Mouse (Mus musculus) neural tube, embryonic 12.5 days (tissue): Measurements from ENCODE around the gene Foxo3. TPM values are rescaled to one million over a fixed set of nuclear protein-coding genes. Genes with fewer than 3 reads are reported as not detected.

Experiments
- ATAC-seq: fragments of 200-750 bp; cut with Nextera tagmentation; 2 replicates; pipeline ENCODE4 v1.8.0; 2017; ENCODE audit warnings: low read depth, mild to moderate bottlenecking, moderate TSS enrichment, moderate library complexity; ENCODE audit not compliant: low FRiP score
- H3K27ac ChIP-seq: fragments of 300-500 bp; sonication (generic); 2 replicates; pipeline ENCODE4 v1.5.1; 2016
- H3K27me3 ChIP-seq: fragments of 300-500 bp; sonication (generic); replicated peaks from 2 replicates; pipeline ENCODE4 v1.6.1; 2016; ENCODE audit warnings: mild to moderate bottlenecking
- H3K36me3 ChIP-seq: fragments of 300-500 bp; sonication (generic); 2 replicates; pipeline ENCODE4 v1.6.1; 2016; ENCODE audit warnings: mild to moderate bottlenecking
- H3K4me1 ChIP-seq: fragments of 300-500 bp; sonication (generic); 2 replicates; pipeline ENCODE4 v1.6.1; 2016
- H3K4me2 ChIP-seq: fragments of 300-500 bp; sonication (generic); replicated peaks from 2 replicates; pipeline ENCODE4 v1.6.1; 2016; ENCODE audit warnings: mild to moderate bottlenecking
- H3K4me3 ChIP-seq: fragments of 300-500 bp; sonication (generic); 2 replicates; pipeline ENCODE4 v1.5.1; 2016
- H3K9ac ChIP-seq: fragments of 300-500 bp; sonication (generic); 2 replicates; pipeline ENCODE4 v1.6.1; 2016; ENCODE audit warnings: mild to moderate bottlenecking
- H3K9me3 ChIP-seq: fragments of 300-500 bp; sonication (generic); 2 replicates; pipeline ENCODE4 v1.6.1; 2016; ENCODE audit warnings: mild to moderate bottlenecking
- WGBS: fragments of 180-500 bp; shearing (Covaris S2); methylation state at CpG from one replicate; pipeline ENCODE4 v1.1.7; 2016; 5-methylcytosine and 5-hydroxymethylcytosine counted together
- polyA plus RNA-seq: library from polyadenylated mRNA; unstranded; fragments of >200 nt; fragmentation: Nextera tagmentation; extraction: Ambion mirVana; gene quantifications from 2 replicates; pipeline ENCODE4 v1.2.1, GENCODE M21; 2016

Gene Foxo3
- polyA plus RNA-seq = 3.4 and 4.3 TPM in 2 replicates

DNA sequence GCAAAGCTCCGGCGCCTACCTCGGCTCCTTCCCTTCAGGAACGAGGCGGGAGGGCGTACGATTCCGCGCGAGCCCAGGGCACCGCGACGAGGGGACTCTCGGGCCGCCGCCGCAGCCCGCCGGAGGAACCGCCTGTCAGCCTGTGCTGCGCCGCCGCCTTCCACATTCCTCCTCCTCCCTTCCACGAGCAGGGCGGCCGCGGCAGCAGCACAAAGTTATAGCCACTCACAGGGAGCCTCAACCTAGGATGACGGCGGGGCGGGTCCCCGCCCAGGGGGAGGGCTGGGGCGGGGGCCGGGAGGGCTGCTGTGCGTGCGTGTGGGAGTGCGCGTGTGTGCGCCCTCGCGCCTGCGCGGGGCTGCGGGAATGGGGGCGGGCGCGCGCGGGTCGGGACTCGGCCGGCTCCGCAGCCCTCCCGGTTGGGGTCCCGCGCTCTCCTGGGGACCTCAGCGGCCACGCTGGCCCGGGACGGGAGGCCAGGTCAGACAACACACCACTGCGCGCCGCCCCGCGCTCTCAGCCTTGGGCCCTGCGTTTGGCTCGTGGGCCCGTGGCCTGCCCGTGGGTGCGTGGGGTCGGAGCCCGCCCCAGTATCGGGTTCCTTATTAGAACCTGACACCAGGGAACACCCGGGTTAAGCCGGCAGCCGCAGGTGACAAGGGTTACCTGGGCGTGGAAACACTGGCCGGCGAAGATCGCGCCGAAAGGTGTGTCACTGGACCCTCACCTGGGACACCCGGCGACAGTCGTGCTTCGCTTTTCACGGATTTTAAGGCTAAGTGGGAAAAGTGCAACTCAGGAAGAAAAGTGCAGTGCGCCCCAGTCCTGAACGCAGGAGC is at the start of gene Foxo3:
TSS of gene Foxo3 (minus strand) at position 249 of the 839 bp plus-strand sequence.
- Histone ChIP-seq H3K36me3 (no peaks in the 10 kb centered on the region), H3K4me1 (peaks cover 28% of the 10 kb centered on the region), H3K4me2 (peak within 1 kb of the TSS; percentile 98), H3K27me3 (peaks cover 12% of the 10 kb centered on the region), H3K9ac (peak within 1 kb of the TSS; percentile 78), H3K27ac (peak within 1 kb of the TSS; percentile 92), H3K4me3 (peak within 1 kb of the TSS; percentile 80), H3K9me3 (no peaks in the 10 kb centered on the region)
- WGBS = under 1% methylated on average over 79 of the region's 88 CpGs
- peak; percentile 71 for ATAC-seq

DNA sequence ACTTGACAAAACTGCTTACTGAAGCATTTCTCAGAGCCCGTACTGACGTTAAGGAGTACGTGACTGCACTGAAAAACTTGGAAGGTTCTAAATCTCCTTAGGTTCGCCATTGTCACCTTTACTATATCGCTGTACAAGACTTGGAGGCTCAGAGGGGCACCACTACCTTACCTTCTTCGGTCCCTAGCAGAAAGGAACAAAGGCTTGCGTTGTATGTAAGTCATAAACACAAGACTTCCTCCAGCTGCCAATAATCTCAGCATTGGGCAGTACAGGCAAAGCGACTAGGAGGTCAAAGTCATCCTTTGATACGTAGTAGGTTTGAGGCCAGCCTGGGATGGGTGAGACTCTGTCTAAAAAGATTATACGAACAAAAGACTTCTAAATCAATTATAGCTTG is 48.8 kb upstream of the Foxo3 start:
- no peaks in the 10 kb centered on the region for H3K4me1 ChIP-seq
- no peak overlapping the region for H3K4me3 ChIP-seq
- no peaks in the 10 kb centered on the region for H3K9me3 ChIP-seq
- no peak overlapping the region for H3K9ac ChIP-seq
- 86% methylated on average over 10 of the region's 10 CpGs for WGBS
- H3K27me3 ChIP-seq = no peaks in the 10 kb centered on the region
- no peaks in the 10 kb centered on the region for H3K36me3 ChIP-seq
- no peak for ATAC-seq
- H3K27ac ChIP-seq = no peak overlapping the region
- no peak overlapping the region for H3K4me2 ChIP-seq

DNA sequence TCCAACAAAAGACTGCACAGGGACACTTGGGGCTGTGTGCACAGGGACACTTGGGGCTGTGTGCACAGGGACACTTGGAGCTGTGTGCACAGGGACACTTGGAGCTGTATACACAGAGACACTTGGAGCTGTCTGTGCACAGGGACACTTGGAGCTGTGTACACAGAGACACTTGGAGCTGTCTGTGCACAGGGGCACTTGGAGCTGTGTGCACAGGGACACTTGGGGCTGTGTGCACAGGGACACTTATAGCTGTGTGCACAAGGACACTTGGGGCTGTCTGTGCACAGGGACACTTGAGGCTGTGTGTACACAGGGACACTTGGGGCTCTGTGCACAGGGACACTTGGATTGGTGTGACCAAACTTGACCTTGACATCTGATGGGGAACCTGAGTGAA is 47.4 kb upstream of the Foxo3 start:
- no peaks in the 10 kb centered on the region for H3K36me3 ChIP-seq
- H3K27me3 ChIP-seq = no peaks in the 10 kb centered on the region
- H3K4me1 ChIP-seq = no peaks in the 10 kb centered on the region
- no peak overlapping the region for H3K4me2 ChIP-seq
- no peak overlapping the region for H3K9ac ChIP-seq
- no peak overlapping the region for H3K4me3 ChIP-seq
- H3K9me3 ChIP-seq = no peaks in the 10 kb centered on the region
- no peak for ATAC-seq
- H3K27ac ChIP-seq = no peak overlapping the region

DNA sequence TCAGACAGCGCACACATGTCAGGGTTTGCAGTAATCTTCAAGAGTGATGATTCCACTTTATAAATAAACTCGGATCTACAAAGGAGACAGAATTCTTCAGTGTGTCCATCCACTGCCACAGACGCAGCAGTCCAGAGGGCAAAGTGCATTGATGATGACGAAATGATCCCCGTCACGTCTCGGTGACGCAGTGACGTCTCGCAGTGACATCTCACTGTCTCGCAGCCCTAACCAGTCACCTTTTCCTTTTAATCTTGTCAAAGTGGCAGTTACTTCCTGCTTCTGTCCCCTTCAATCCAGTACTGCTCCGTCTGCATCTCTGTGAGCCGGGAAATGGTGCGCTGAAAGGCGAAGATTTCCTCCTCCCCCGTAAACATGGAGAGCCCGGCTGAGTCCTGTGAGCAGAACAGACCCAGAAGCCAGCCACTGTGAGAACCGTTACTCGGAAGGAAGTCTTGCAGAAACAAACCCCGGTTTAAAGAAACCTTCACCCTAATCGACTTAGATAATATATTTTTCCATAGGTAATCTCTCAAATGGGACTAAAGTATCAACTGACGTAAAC is 36.7 kb upstream of the Foxo3 start:
- H3K4me1 ChIP-seq = no peaks in the 10 kb centered on the region
- no peaks in the 10 kb centered on the region for H3K9me3 ChIP-seq
- H3K4me3 ChIP-seq = no peak overlapping the region
- no peak for ATAC-seq
- no peak overlapping the region for H3K9ac ChIP-seq
- H3K27ac ChIP-seq = no peak overlapping the region
- 88% methylated on average over 22 of the region's 22 CpGs for WGBS
- no peak overlapping the region for H3K4me2 ChIP-seq
- no peaks in the 10 kb centered on the region; the same call in 1 of the 2 replicates for H3K36me3 ChIP-seq
- H3K27me3 ChIP-seq = peaks cover 4% of the 10 kb centered on the region; the same call in 1 of the 2 replicates

DNA sequence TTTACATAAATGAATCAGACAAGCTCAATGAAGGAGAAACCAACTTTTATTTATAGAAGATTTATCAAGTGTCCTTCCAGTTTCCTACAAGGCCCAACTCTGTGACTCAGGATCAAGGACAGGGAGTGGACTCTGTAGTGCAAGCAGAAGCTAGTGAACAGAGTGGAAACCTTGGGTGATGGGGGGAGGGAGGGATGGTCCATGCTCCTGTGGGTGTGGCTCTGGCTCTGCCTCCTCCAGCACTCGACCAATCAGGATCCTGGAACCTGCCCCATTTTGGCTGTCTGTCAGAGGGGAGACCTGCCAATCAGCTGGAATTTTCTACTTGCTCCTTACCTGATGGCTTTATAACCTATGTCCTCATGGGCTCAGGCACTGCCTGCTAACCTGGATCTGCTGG is 36.0 kb upstream of the Foxo3 start:
- H3K4me3 ChIP-seq = no peak overlapping the region
- no peak overlapping the region for H3K27ac ChIP-seq
- H3K36me3 ChIP-seq = no peaks in the 10 kb centered on the region; the same call in 1 of the 2 replicates
- peaks cover 4% of the 10 kb centered on the region; the same call in 1 of the 2 replicates for H3K27me3 ChIP-seq
- no peaks in the 10 kb centered on the region for H3K4me1 ChIP-seq
- H3K9ac ChIP-seq = no peak overlapping the region
- no peaks in the 10 kb centered on the region for H3K9me3 ChIP-seq
- no peak overlapping the region for H3K4me2 ChIP-seq
- ATAC-seq = no peak
- WGBS = 68% methylated on average over 1 of the region's 1 CpGs

DNA sequence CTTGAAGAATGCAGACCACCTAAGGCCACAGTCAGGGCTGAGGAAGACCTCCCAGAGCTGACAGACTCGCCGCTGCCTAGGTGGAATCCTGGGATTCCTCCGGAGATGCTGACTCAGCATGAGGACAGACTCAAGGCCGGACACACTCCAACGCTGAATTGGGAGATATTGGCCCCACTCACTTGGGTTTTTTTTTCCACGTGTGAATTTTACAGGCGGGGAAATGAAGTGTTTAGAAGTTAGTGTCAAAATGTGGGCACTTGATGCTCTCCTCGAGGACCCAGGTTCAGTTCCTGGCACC is 32.1 kb upstream of the Foxo3 start:
- Histone ChIP-seq H3K9ac (no peak overlapping the region), H3K27me3 (peaks cover 4% of the 10 kb centered on the region; the same call in 1 of the 2 replicates)

DNA sequence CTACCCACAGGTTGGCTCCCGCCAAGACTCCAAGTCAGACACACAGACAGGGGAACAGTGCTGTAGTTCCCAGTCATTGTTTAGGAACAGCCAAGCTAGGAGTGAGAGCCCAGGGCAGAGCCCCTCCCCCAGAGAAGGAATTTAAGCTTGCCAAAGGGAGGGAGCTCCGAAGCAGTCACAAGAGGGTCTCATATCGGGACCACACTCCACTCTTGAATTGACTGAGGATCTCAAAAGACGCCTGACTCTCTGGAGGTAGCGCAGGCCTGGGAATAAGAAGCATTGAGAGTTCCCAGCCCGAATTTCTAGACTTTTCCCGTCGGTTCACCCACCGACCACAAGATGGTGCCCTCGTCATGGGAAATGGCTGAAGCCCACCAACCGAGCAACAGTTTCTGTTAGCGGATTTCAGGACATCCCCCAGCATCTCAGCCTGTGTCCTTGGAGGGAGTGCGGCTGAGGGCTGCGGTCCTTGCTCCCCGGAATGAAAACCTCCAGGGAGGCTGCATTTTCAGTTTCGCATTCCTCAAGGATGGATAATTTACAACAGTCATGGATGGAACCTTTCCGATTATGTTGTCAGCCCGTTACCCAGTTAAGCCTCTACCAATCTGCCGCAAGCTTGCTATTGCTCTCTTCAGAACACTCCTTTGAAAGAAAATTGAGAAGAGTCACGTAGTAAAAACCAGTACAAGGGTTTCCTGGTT is 31.6 kb upstream of the Foxo3 start:
- 6% methylated on average over 20 of the region's 20 CpGs for WGBS
- ATAC-seq = peak; percentile 75
- Histone ChIP-seq H3K9me3 (no peaks in the 10 kb centered on the region), H3K4me3 (0 out of 2 replicates have a peak overlapping the region, but pooled peaks have one; percentile 9), H3K4me1 (no peaks in the 10 kb centered on the region), H3K4me2 (peak overlapping the region; percentile 47), H3K9ac (no peak overlapping the region), H3K27me3 (peaks cover 4% of the 10 kb centered on the region; the same call in 1 of the 2 replicates), H3K36me3 (no peaks in the 10 kb centered on the region; the same call in 1 of the 2 replicates), H3K27ac (no peak overlapping the region)

More for the DNA sequence above, 32.1 kb upstream of the Foxo3 start:
- Histone ChIP-seq H3K4me1 (no peaks in the 10 kb centered on the region), H3K4me2 (peak overlapping the region; percentile 47), H3K27ac (no peak overlapping the region), H3K9me3 (no peaks in the 10 kb centered on the region), H3K36me3 (no peaks in the 10 kb centered on the region; the same call in 1 of the 2 replicates), H3K4me3 (0 out of 2 replicates have a peak overlapping the region, but pooled peaks have one; percentile 9)
- WGBS = 28% methylated on average over 8 of the region's 8 CpGs
- ATAC-seq = peak; percentile 37; the same call in 1 of the 2 replicates

DNA sequence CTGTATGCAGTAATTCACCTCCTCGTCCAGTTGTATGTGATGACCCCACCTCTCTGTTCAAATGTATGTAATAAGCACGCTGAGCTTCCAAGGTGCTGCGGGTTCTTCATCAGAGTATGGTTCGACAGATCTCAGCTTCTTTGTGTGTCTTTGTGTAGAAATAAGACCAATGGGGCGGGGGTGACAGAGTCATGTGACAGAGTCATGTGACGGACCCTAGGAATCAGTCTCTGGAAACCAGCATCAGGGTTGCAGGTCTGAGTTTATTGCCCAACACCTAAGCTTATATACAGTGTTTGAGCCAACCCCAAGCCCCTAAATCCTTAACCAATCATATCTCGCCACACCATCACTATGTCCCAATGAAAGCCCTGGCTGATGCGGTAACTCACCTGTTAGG is 29.9 kb upstream of the Foxo3 start:
- 88% methylated on average over 8 of the region's 8 CpGs for WGBS
- no peaks in the 10 kb centered on the region for H3K36me3 ChIP-seq
- no peak for ATAC-seq

DNA sequence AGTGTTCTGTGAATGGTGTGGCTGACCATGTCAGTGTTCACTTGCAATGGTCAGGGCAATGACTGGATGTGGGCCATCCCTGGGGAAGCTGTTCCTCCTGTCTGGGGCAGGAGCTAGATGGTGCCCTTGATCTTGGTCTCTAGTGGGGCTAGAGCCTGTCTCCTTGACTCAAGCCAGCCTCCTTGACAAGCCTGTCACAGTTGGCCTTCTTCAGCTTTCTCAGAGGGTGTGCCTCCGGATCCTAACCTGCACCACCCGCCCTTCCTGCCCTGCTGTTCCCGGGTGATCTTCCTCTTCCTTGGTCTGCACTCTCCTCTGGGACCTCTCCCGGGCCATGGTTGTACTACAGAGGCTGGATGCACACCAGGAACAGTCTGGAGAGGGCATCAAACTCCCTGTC is 24.2 kb upstream of the Foxo3 start:
- 69% methylated on average over 4 of the region's 4 CpGs for WGBS
- no peaks in the 10 kb centered on the region for H3K27me3 ChIP-seq
- no peak for ATAC-seq

More for the DNA sequence above, 29.9 kb upstream of the Foxo3 start:
- H3K9ac ChIP-seq = no peak overlapping the region
- H3K4me1 ChIP-seq = no peaks in the 10 kb centered on the region
- H3K27me3 ChIP-seq = peaks cover 4% of the 10 kb centered on the region; the same call in 1 of the 2 replicates
- no peak overlapping the region for H3K4me2 ChIP-seq
- no peak overlapping the region for H3K27ac ChIP-seq
- H3K9me3 ChIP-seq = no peaks in the 10 kb centered on the region
- H3K4me3 ChIP-seq = no peak overlapping the region

DNA sequence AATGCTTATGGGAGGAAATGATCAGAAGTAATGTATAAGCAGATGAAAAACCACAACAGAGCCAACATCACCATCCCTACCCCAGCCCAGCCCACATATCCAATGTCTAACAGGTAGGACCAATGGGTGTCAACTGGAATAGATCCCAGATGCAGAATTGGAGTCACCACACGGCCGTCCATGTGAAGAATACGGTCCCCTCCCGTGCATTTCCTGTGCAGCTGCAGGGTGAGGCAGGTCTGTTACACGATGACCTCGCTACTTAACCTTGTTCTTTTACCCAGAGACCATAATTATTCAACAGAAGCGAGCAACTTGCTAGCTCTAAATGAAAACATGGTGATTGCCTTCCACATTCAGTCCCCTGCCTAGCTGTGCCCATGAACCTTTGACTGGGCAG is 23.4 kb upstream of the Foxo3 start:
- Histone ChIP-seq H3K9me3 (peaks cover 4% of the 10 kb centered on the region; the same call in 1 of the 2 replicates), H3K4me1 (no peaks in the 10 kb centered on the region), H3K36me3 (no peaks in the 10 kb centered on the region), H3K9ac (no peak overlapping the region), H3K27ac (no peak overlapping the region), H3K4me2 (no peak overlapping the region), H3K27me3 (no peaks in the 10 kb centered on the region), H3K4me3 (no peak overlapping the region)
- no peak for ATAC-seq
- WGBS = 72% methylated on average over 7 of the region's 7 CpGs

More for the DNA sequence above, 24.2 kb upstream of the Foxo3 start:
- Histone ChIP-seq H3K9ac (no peak overlapping the region), H3K4me2 (no peak overlapping the region), H3K4me1 (no peaks in the 10 kb centered on the region), H3K9me3 (peaks cover 4% of the 10 kb centered on the region; the same call in 1 of the 2 replicates), H3K4me3 (no peak overlapping the region), H3K27ac (no peak overlapping the region), H3K36me3 (no peaks in the 10 kb centered on the region)

DNA sequence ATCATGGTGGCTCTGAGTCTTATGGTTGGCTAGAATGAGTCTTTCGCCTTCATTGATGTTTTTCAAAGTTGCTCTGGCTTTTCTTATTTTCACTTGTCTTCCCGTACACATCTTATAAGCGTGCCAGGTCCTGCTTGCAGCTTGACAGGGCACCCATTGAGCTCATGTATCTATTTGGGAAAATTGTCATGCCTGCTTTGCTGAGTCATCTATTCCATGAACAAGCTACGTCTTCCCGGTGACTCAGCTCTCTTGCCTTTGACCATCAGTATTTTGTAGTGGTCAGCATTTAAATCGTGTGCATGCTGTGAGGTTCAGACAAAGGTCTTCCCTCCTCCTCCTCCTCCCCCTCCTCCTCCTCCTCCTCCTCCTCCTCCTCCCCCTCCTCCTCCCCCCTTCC is 22.9 kb upstream of the Foxo3 start:
- no peak overlapping the region for H3K27ac ChIP-seq
- no peaks in the 10 kb centered on the region for H3K36me3 ChIP-seq
- no peak overlapping the region for H3K4me3 ChIP-seq
- H3K9ac ChIP-seq = no peak overlapping the region
- H3K27me3 ChIP-seq = no peaks in the 10 kb centered on the region
- ATAC-seq = no peak
- H3K4me2 ChIP-seq = no peak overlapping the region
- H3K4me1 ChIP-seq = no peaks in the 10 kb centered on the region
- 83% methylated on average over 6 of the region's 6 CpGs for WGBS
- peaks cover 4% of the 10 kb centered on the region; the same call in 1 of the 2 replicates for H3K9me3 ChIP-seq

DNA sequence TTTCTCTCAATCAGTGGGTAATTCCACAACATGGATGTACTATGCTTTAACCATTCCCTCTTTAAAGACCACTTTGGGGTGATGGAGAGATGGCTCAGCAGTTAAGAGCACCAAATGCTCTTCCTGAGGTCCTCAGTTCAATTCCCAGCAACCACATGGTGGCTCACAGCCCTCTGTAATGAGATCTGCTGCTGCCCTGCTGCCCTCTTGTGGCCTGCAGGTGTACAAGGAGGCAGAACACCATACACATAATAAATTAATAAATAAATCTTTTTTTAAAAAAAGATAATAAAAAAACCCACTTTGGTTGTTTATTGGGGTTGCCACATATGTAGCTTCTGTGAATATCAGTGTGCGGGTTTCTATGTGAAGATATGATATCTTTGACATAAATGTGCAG is 21.4 kb upstream of the Foxo3 start:
- no peak overlapping the region for H3K27ac ChIP-seq
- peaks cover 4% of the 10 kb centered on the region; the same call in 1 of the 2 replicates for H3K9me3 ChIP-seq
- H3K9ac ChIP-seq = no peak overlapping the region
- no peaks in the 10 kb centered on the region for H3K36me3 ChIP-seq
- ATAC-seq = no peak
- no peak overlapping the region for H3K4me2 ChIP-seq
- WGBS = 93% methylated on average over 1 of the region's 1 CpGs
- H3K27me3 ChIP-seq = no peaks in the 10 kb centered on the region
- H3K4me3 ChIP-seq = no peak overlapping the region
- H3K4me1 ChIP-seq = no peaks in the 10 kb centered on the region
